Mouse (Mus musculus) adrenal gland (tissue): ENCODE measurements at regions not wholly inside any gene's neighbourhood (a gene's known extent, or its start where the extent isn't known, plus 50 kb on each side); places are given as distances from the start of the nearest gene placed in this dataset.
"Not testable (repeated sequence)": the region's sequence is repeated elsewhere in the genome, so short reads cannot be mapped to it uniquely, and the experiment has no call there.

Experiments
- intact Hi-C: fragments of 180-260 bp; cut with DNase I; formaldehyde crosslinking; loops from one replicate; pipeline ENCODE4 v1.15.1; 2025

DNA sequence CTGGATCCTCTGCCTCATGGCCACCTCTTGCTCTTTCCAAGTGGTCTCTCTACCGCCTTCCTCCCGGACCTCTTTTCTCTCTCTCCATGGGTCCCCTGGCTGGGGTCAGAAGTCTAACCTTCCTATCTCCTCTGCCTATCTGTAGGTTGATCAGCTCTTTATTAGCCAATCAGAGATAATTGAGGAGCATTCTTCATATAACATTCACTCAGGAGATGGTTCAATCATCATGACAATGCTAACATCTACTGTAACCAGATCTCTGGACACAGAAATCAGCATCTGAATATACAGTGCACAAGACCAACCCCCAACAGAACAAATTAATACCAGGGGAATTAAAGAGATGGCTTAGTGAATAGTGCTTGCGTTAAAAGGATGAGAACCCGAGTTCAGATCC is 492.1 kb upstream of the Smim15 start:
- intact Hi-C loops: no loop called here

DNA sequence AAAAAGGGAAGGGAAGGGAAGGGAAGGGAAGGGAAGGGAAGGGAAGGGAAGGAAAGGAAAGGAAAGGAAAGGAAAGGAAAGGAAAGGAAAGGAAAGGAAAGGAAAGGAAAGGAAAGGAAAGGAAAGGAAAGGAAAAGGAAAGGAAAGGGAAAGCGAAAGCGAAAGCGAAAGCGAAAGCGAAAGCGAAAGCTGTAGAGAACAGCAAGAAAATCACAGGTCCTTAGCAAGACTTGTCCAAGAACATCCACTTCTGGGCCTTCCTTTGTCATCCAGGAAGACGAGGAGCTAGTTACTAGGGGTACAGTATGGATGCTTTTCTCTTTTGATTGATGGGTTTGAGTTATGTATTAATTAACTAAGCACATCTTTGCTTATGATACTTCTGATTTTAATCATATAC is 494.3 kb upstream of the Smim15 start:
- intact Hi-C loops: not testable (repeated sequence)

DNA sequence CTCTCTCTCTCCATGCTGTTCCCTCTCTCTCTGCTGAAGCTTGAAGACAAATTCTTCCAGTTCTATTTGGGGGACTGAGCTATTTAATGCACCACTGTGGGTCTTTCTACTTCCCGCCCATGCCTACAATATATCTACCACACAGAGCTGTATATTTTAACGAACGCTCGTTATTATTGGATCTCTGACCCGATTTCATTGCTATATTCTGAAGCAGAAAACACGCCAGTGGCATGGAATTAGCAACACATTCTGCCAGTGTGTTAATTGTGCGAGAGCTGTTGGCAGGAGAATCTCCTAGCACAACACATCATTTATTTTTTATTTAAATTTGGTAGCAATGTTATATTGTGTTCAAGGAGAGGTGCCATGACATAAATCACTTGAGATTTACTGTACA is 497.2 kb upstream of the Smim15 start:
- intact Hi-C loops: no loop called here

DNA sequence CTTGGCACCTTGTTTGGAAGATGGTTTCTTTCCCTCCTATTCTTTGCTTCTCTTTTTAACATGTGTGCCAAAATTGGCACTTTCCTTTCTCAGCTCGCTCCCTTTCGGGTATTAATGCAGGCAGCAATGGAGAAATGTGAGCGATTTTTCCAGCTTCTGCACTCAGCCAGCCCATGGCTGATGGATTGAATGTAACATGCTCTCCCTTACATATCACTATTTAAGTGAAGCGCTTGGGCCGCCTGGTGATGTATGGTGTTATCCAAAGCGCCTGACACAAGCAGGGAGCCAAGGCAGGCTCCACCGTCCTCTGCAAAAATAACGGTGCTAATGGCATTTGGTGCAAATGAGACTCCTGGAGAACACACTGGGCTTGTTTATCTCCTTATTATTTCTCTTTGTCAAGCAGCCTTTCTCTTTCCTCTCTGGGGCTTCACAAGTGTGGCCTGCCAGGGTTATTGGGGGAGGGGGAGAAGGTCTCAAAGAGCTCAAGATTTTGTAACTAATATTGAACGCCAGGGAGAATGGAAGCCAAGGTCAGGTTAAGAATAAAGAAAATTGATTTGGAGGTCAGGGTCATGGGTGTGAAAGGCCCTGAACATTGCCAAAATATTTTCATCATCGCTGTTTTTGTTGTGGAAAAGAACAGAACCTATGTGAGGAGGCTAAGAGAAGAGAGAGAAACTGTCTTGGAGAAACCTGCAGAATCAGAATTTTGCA is 497.9 kb upstream of the Smim15 start:
- intact Hi-C loops: no loop called here

- intact Hi-C loops: no loop called here
These were observed 502.7 kb upstream of the Smim15 start for GRCm38 (mm10) chr13:107541635-107541955.

DNA sequence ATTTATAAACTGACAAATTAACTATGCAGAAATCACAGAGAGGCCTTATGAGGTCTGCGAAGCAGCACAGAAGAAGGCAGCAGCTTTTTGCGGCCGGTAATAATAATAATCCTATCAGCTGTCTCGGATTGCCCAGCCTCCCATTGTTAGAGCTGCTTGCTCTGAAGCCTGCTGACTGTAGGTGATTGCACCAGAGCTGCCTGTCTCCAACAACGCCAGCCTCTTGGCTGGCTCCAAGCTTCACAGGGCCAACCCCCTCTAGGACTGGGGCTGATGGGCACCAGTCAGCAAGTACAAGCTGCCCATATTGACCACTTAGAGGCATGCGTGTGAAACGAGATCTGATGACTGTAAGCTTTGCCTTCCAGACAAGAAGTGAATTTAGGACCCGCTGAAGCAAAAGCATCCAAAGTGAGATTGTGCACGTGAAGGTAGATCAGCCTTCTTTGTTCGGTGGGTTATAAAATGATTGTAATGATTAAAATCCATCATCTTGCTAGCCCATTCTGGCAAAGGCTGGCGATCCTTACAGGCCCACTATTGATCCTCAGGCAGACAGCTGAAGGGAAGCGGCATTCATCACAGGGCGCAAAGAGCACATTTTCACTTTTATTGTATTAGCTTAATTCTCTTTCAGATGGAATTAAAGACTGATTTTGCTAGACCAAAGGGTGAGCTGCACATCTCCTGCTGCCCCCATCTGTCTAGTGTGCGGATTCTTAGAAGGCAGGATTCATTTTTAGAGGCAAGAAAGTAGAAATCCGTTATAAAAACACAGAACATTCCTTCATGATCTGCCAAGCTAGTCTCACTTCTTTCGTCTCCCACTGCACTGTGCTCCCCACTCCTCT is 503.2 kb upstream of the Smim15 start:
- intact Hi-C loops: no loop called here

- intact Hi-C loops: no loop called here
These were observed 503.9 kb upstream of the Smim15 start for GRCm38 (mm10) chr13:107540305-107540704.

- intact Hi-C loops: no loop called here
These were observed 504.4 kb upstream of the Smim15 start for GRCm38 (mm10) chr13:107539867-107540266.

- intact Hi-C loops: no loop called here
These were observed 504.9 kb upstream of the Smim15 start for GRCm38 (mm10) chr13:107539326-107539725.

- intact Hi-C loops: no loop called here
These were observed 509.0 kb upstream of the Smim15 start for GRCm38 (mm10) chr13:107535213-107535612.

DNA sequence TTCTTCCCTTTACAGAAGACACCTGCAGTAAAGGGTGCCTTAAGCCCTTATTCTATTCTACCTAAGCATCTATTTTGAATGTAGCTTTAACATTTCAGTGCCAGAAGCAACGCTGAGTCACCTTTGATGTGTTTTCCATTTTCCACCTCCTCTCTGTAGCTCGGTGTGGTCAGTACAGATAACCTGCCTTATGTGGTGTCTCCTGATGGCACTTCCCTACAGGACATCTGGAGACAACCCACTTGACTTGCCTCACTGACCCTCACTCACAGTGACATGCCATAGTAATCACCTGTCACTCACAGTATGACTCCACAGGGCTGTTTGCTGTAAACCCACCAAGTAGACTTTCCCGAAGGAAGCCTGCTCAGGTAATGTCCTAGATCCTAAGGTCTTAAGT is 510.9 kb upstream of the Smim15 start:
- intact Hi-C loops: no loop called here

GRCm38 (mm10) chr13:107531528-107531927 is 509.6 kb upstream of the Kif2a start:
- intact Hi-C loops: no loop called here

- intact Hi-C loops: no loop called here
These were observed 509.1 kb upstream of the Kif2a start for GRCm38 (mm10) chr13:107531026-107531425.

- intact Hi-C loops: no loop called here
These were observed 508.5 kb upstream of the Kif2a start for GRCm38 (mm10) chr13:107530392-107530791.

DNA sequence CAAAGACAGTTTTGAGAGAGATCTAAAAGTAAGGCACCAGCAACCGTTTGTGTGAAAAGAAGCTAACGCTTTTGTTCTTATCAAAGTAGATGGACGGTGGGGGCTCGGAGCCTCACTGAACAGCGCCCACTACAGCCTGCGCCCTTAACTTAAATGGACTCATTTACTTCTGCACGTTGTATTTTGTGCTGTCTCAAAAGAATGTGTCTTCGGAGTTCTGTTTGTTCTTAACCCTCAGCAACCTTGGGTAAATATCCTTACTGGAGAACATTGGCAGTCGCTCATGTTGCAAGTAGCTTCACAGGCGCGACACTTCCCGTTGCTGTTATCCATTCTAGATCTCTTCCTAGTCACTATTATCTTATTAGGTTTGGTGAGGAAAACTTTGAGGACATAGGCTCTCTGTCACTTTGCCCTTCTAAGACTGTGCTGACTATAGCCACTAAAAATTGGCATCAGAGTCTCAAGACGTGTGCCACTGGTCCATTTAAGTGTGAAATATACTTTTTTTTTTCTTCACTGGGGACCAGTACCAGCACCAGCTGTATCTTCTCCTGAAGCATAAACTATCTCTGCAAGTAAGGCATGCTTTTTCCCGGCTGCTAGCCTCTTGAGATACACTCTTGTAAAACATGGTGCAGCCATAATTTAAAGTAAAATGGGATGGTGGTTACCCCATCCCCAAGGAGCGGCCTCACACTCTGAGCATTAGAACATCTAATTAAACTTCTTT is 507.0 kb upstream of the Kif2a start:
- intact Hi-C loops: no loop called here

DNA sequence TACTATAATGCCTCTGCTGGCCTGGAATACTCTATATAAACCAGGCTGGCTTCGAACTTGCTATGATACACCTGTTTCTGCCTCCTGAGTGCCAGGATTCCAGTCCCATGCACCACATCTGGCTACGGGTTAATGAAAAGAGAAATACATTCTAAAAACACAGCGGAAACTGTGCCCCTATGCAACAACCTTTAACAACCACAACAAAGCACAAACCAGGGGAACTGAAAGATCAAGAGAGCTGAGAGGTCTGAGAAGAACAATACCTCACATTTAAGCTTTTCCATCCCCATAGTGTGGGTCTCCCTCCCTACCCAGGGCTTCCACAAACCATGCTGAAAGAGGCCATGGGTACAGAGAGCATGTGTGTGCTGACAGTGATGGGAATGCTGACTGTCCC is 501.0 kb upstream of the Kif2a start:
- intact Hi-C loops: no loop called here

- intact Hi-C loops: no loop called here
These were observed 492.3 kb upstream of the Kif2a start for GRCm38 (mm10) chr13:107514236-107514635.

DNA sequence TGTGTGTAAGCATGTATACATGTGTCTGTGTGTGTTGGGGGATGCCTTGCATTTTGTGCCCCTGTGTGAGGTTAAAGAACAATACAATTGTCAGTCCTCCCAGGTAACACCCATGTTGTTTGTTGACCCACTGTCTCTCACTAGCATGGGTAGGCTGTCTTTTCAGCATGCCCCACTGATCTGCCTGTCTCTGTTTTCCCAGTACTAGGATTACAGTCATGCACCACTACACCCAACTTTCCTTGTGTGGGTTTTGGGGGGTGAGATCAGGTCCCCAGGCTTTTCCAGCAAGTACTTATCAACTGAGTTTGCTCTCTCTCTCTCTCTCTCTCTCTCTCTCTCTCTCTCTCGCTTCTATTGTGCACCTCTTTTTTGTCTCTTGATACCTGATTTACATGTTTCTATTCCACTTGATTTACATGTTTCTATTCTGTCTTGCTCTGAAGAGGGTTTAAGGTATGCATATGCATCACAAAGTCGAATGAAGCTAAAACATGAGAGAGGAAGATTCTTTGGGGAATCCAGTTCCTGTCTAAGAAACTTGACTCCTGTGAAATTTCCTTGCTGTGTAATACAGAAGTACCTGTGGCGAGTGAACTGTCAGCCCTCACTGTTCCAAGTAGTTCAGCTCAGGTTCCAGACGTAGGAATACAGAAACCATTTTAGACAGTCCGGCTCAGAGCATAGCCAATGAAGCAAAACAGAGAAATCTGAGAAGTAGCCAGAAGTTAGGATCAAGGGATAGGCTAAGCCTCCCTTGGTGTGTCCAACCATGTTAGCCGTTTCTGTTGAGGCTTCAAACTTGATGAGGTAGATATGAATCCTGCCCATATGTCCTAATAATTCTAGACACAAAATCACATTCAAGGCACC is 491.6 kb upstream of the Kif2a start:
- intact Hi-C loops: no loop called here

GRCm38 (mm10) chr13:107507336-107507735 is 485.4 kb upstream of the Kif2a start:
- intact Hi-C loops: no loop called here

- intact Hi-C loops: no loop called here
These were observed 484.9 kb upstream of the Kif2a start for GRCm38 (mm10) chr13:107506832-107507231.

GRCm38 (mm10) chr13:107505318-107505717 is 483.4 kb upstream of the Kif2a start:
- intact Hi-C loops: no loop called here
